Mouse (Mus musculus) CH12.LX (cell line): ENCODE data around the gene Tbl1xr1.

Experiments used
- EP300 ChIP-seq: IDR thresholded peaks from 2 replicates; pipeline ENCODE4 v1.6.1; 2011; ENCODE audit warnings: low read length, improper control_type of control experiment
- HCFC1 ChIP-seq: IDR thresholded peaks from 2 replicates; pipeline ENCODE4 v1.6.1; 2012; ENCODE audit warnings: low read depth, mild to moderate bottlenecking, inconsistent platforms, low read length, improper control_type of control experiment
- MAX ChIP-seq: IDR thresholded peaks from 2 replicates; pipeline ENCODE4 v1.6.1; 2011; ENCODE audit warnings: low read length, improper control_type of control experiment
- NRF1 ChIP-seq: IDR thresholded peaks from 2 replicates; pipeline ENCODE4 v1.6.1; 2014; ENCODE audit warnings: low read depth, mild to moderate bottlenecking, inconsistent platforms, low read length, improper control_type of control experiment, moderate library complexity

DNA sequence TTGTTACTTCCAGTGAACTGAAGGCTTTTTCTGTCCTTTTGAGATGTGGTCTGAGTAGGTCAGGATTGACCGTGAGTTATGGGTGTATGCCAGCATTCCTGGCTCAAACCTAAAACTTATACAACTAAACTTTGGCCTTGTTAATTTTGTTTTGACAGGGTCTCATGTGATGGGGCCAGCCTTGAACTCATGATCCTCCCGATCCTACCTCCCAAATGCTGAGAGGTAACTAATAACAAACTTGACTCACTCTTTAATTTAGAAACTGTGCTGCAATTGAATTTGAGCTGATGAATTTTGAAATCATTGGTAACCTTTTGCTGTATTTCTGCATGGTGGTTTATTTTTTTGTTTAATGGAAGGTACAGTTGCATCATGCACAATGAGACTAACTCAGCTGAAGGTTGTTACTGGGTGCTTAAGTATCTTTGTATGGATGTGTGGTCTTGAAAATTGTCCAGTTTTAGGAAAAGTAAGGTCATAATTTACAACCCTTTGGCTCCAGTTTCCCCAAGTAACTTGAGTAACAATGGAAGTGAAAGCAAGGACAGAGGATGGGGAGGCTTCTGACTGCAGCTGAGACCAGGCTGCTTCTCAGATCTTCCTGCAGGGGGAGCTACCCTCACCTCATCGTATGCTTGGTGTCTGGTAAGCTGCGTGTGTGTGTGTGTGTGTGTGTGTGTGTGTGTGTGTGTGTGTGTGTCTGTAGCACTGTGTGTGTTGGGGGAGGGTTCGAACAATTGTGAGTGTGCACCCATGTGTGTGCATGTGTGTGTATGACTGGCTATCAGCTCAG, 66.6 kb downstream of the Tbl1xr1 start:
- TF ChIP-seq NRF1 (no peak), EP300 (0 out of 2 replicates have a peak, but pooled peaks have one; percentile 20), MAX (no peak), HCFC1 (no peak)
